Mouse (Mus musculus): ENCODE data around the gene Runx1. TPM values are rescaled to one million over a fixed set of nuclear protein-coding genes. Genes with fewer than 3 reads are reported as not detected.

Runx1 gene
- polyA plus RNA-seq, 1 experiment from 2014 or later: 4.5 TPM

GRCm38 (mm10) chr16:92738476-92739010 lies 87.4 kb downstream of the Runx1 start:
- ATAC-seq (ENCODE audit: low FRiP score, low read depth): no peak
- H3K9ac ChIP-seq: no peak overlapping the region
- H3K36me3 ChIP-seq: no peaks in the 10 kb centered on the region
- WGBS: 71% methylated on average over 11 of the region's 11 CpGs
- no peak overlapping the region for H3K27ac ChIP-seq
- H3K9me3 ChIP-seq: no peaks in the 10 kb centered on the region
- no peaks in the 10 kb centered on the region for H3K27me3 ChIP-seq (replicated peaks)
- H3K4me1 ChIP-seq: no peaks in the 10 kb centered on the region
- no peak overlapping the region for H3K4me2 ChIP-seq (replicated peaks)
- H3K4me3 ChIP-seq: no peak overlapping the region

- Histone ChIP-seq H3K27ac (no peak overlapping the region), H3K9ac (no peak overlapping the region), H3K36me3 (no peaks in the 10 kb centered on the region), H3K4me1 (no peaks in the 10 kb centered on the region), H3K27me3 (replicated peaks) (no peaks in the 10 kb centered on the region), H3K4me3 (no peak overlapping the region), H3K9me3 (no peaks in the 10 kb centered on the region), H3K4me2 (replicated peaks) (no peak overlapping the region)
- 91% methylated on average over 9 of the region's 9 CpGs for WGBS
- ATAC-seq (ENCODE audit: low FRiP score, low read depth): no peak
These were observed 99.1 kb downstream of the Runx1 start for GRCm38 (mm10) chr16:92726870-92727269.

- H3K27me3 ChIP-seq (replicated peaks): no peaks in the 10 kb centered on the region
- H3K4me3 ChIP-seq: no peak overlapping the region
- peaks cover 11% of the 10 kb centered on the region for H3K4me1 ChIP-seq
- no peaks in the 10 kb centered on the region for H3K36me3 ChIP-seq
- H3K9me3 ChIP-seq: no peaks in the 10 kb centered on the region
- no peak overlapping the region for H3K27ac ChIP-seq
- no peak overlapping the region for H3K4me2 ChIP-seq (replicated peaks)
- H3K9ac ChIP-seq: no peak overlapping the region
- ATAC-seq (ENCODE audit: low FRiP score, low read depth): no peak
- 91% methylated on average over 3 of the region's 3 CpGs for WGBS
These were observed 101.4 kb downstream of the Runx1 start for GRCm38 (mm10) chr16:92724526-92724925.

DNA sequence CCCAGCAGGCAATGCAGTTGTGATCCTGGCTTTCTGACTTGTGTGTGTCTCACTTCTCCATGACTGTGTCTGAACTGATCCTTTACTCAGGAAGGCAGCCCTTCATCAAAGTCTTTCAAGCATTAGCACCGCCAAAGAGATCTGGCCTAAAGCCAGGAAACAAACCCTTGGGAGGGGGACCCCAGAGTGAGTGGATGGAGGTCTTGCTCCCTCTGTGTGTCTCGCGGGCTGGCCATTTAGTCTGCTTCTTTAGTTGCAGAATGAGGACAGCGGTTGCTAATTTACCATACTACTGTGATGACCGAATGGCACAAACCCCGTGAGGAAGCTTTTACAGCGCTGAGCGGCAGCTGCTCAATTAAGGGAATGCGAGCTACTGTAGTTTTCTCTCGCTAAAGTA lies 105.3 kb downstream of the Runx1 start:
- no peak overlapping the region for H3K27ac ChIP-seq
- no peak overlapping the region for H3K4me3 ChIP-seq
- ATAC-seq (ENCODE audit: low FRiP score, low read depth): 0 out of 2 replicates have a peak, but pooled peaks have one; percentile 29
- H3K9ac ChIP-seq: no peak overlapping the region
- no peaks in the 10 kb centered on the region for H3K9me3 ChIP-seq
- H3K27me3 ChIP-seq (replicated peaks): 0 out of 2 replicates have a peak, but pooled peaks cover 2% of the 10 kb centered on the region
- no peaks in the 10 kb centered on the region for H3K36me3 ChIP-seq
- H3K4me1 ChIP-seq: peaks cover 11% of the 10 kb centered on the region
- 0 out of 2 replicates have a peak overlapping the region, but pooled peaks have one; percentile 7 for H3K4me2 ChIP-seq (replicated peaks)
- 39% methylated on average over 10 of the region's 10 CpGs for WGBS

- Histone ChIP-seq H3K4me2 (replicated peaks) (no peak overlapping the region), H3K4me3 (no peak overlapping the region), H3K9ac (no peak overlapping the region), H3K4me1 (peaks cover 11% of the 10 kb centered on the region), H3K9me3 (no peaks in the 10 kb centered on the region), H3K36me3 (no peaks in the 10 kb centered on the region), H3K27ac (no peak overlapping the region), H3K27me3 (replicated peaks) (0 out of 2 replicates have a peak, but pooled peaks cover 6% of the 10 kb centered on the region)
- no peak for ATAC-seq (ENCODE audit: low FRiP score, low read depth)
- WGBS: 90% methylated on average over 6 of the region's 6 CpGs
These were observed 106.2 kb downstream of the Runx1 start for GRCm38 (mm10) chr16:92719725-92720124.

GRCm38 (mm10) chr16:92715599-92716483 lies 110.1 kb downstream of the Runx1 start:
- H3K36me3 ChIP-seq: no peaks in the 10 kb centered on the region
- no peak overlapping the region for H3K4me2 ChIP-seq (replicated peaks)
- no peak overlapping the region for H3K4me3 ChIP-seq
- WGBS: 31% methylated on average over 15 of the region's 15 CpGs
- no peak overlapping the region for H3K9ac ChIP-seq
- peaks cover 10% of the 10 kb centered on the region for H3K4me1 ChIP-seq
- no peaks in the 10 kb centered on the region for H3K9me3 ChIP-seq
- H3K27me3 ChIP-seq (replicated peaks): 0 out of 2 replicates have a peak, but pooled peaks cover 6% of the 10 kb centered on the region
- H3K27ac ChIP-seq: no peak overlapping the region
- no peak for ATAC-seq (ENCODE audit: low FRiP score, low read depth)

DNA sequence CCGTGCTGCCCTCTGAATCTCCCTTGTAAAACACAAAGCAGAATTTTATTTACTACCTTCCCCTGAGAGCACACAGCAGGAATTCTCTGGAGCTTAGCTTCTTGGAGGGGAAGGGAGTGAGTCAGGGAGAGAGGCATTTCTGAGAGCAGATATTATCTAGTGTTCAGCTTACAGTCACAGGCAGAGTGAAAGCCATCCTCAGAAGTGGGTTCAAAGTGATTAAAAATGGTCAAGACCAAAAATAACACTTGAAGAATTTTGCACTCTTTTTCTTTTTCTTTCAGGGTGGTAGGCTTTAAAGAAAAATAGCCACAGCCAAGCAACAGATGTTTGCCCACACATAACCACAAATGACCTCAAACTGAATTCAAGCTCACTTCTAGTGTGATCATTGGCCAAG lies 115.8 kb downstream of the Runx1 start:
- WGBS: 17% methylated on average over 1 of the region's 1 CpGs
- Histone ChIP-seq H3K9me3 (no peaks in the 10 kb centered on the region), H3K36me3 (no peaks in the 10 kb centered on the region), H3K4me1 (no peaks in the 10 kb centered on the region), H3K27me3 (replicated peaks) (no peaks in the 10 kb centered on the region), H3K9ac (no peak overlapping the region), H3K4me3 (no peak overlapping the region), H3K27ac (no peak overlapping the region), H3K4me2 (replicated peaks) (no peak overlapping the region)
- no peak for ATAC-seq (ENCODE audit: low FRiP score, low read depth)

GRCm38 (mm10) chr16:92708718-92709117 lies 117.2 kb downstream of the Runx1 start:
- H3K9ac ChIP-seq: no peak overlapping the region
- H3K27ac ChIP-seq: no peak overlapping the region
- H3K36me3 ChIP-seq: no peaks in the 10 kb centered on the region
- H3K9me3 ChIP-seq: no peaks in the 10 kb centered on the region
- H3K4me2 ChIP-seq (replicated peaks): no peak overlapping the region
- 75% methylated on average over 4 of the region's 4 CpGs for WGBS
- no peak overlapping the region for H3K4me3 ChIP-seq
- 0 out of 2 replicates have a peak, but pooled peaks cover 2% of the 10 kb centered on the region for H3K27me3 ChIP-seq (replicated peaks)
- 0 out of 2 replicates have a peak, but pooled peaks cover 3% of the 10 kb centered on the region for H3K4me1 ChIP-seq
- ATAC-seq (ENCODE audit: low FRiP score, low read depth): no peak

- Histone ChIP-seq H3K36me3 (no peaks in the 10 kb centered on the region), H3K27ac (no peak overlapping the region), H3K27me3 (replicated peaks) (0 out of 2 replicates have a peak, but pooled peaks cover 6% of the 10 kb centered on the region), H3K9ac (no peak overlapping the region), H3K4me2 (replicated peaks) (no peak overlapping the region), H3K4me1 (0 out of 2 replicates have a peak, but pooled peaks cover 3% of the 10 kb centered on the region), H3K9me3 (no peaks in the 10 kb centered on the region), H3K4me3 (no peak overlapping the region)
- no peak for ATAC-seq (ENCODE audit: low FRiP score, low read depth)
- WGBS: 82% methylated on average over 4 of the region's 4 CpGs
These were observed 118.2 kb downstream of the Runx1 start for GRCm38 (mm10) chr16:92707712-92708111.

DNA sequence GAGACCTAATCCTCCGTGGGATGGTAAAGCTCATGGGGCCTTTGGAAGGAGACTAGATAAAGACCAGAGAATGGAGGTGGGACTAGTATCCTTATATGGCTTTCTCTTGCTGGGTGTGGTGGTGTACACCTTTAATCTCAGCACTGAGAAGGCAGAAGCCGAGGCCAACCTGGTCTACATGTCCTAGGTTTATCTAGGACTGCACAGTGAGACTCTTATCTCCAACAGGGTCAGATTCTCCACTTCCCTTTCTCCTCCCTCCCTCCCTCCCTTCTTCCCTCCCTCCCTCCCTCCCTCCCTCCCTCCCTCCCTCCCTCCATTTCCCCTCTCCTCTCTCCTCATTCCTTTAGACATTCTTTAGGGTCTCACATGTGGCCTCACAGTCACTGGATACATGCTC lies 118.8 kb downstream of the Runx1 start:
- Histone ChIP-seq H3K4me1 (0 out of 2 replicates have a peak, but pooled peaks cover 3% of the 10 kb centered on the region), H3K9ac (no peak overlapping the region), H3K9me3 (no peaks in the 10 kb centered on the region), H3K27me3 (replicated peaks) (peaks cover 6% of the 10 kb centered on the region; the same call in 1 of the 2 replicates), H3K4me2 (replicated peaks) (no peak overlapping the region), H3K27ac (no peak overlapping the region), H3K4me3 (no peak overlapping the region), H3K36me3 (no peaks in the 10 kb centered on the region)
- no peak for ATAC-seq (ENCODE audit: low FRiP score, low read depth)
- WGBS: 67% methylated on average over 2 of the region's 2 CpGs

- Histone ChIP-seq H3K27ac (no peak overlapping the region), H3K9me3 (no peaks in the 10 kb centered on the region), H3K27me3 (replicated peaks) (peaks cover 16% of the 10 kb centered on the region), H3K36me3 (no peaks in the 10 kb centered on the region), H3K4me3 (no peak overlapping the region), H3K4me2 (replicated peaks) (no peak overlapping the region), H3K9ac (no peak overlapping the region), H3K4me1 (0 out of 2 replicates have a peak, but pooled peaks cover 3% of the 10 kb centered on the region)
- ATAC-seq (ENCODE audit: low FRiP score, low read depth): no peak
- WGBS: 74% methylated on average over 7 of the region's 7 CpGs
These were observed 120.1 kb downstream of the Runx1 start for GRCm38 (mm10) chr16:92705564-92706458.

GRCm38 (mm10) chr16:92703850-92704249 lies 122.1 kb downstream of the Runx1 start:
- Histone ChIP-seq H3K4me3 (no peak overlapping the region), H3K27me3 (replicated peaks) (peaks cover 33% of the 10 kb centered on the region), H3K9ac (no peak overlapping the region), H3K27ac (no peak overlapping the region), H3K9me3 (no peaks in the 10 kb centered on the region), H3K36me3 (no peaks in the 10 kb centered on the region), H3K4me2 (replicated peaks) (no peak overlapping the region), H3K4me1 (0 out of 2 replicates have a peak, but pooled peaks cover 4% of the 10 kb centered on the region)
- WGBS: 93% methylated on average over 2 of the region's 2 CpGs
- ATAC-seq (ENCODE audit: low FRiP score, low read depth): no peak
